Mouse (Mus musculus) E14TG2a.4 (cell line): ENCODE data around the gene Spata48.

ENCODE experiments used
- CTCF ChIP-seq: conservative IDR thresholded peaks from 2 replicates; pipeline ENCODE4 v1.5.1; 2014; ENCODE audit warnings: low read length
- NANOG ChIP-seq: IDR thresholded peaks from 2 replicates; pipeline ENCODE4 v1.6.1; 2014; ENCODE audit warnings: borderline replicate concordance, low read length, mixed read lengths
- POU5F1 ChIP-seq: IDR thresholded peaks from 2 replicates; pipeline ENCODE4 v1.6.1; 2014; ENCODE audit warnings: low read length, borderline replicate concordance

DNA sequence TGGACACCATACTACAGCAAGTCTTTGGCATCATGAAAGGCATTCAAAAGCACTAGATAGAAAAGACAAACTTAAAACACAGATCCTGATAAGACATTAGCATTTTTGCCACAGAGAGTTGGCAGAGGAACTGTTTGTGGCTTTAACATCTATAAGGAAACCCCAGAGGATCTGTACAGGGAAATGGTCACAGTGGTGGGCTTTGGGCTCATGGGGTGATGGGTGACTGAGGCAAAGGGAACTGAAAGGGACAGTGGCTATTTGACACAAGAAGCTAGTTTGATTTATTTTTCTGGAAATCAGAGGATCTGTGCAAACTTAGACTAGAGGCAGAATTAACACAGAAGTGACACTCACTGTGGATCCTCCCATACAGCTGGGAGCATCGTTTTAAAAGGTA is 74.4 kb downstream of the Spata48 start:
- TF ChIP-seq CTCF (no peak), POU5F1 (no peak), NANOG (no peak)
